Mouse (Mus musculus): ENCODE data around the gene Gm49721.
"Not testable (repeated sequence)": the region's sequence is repeated elsewhere in the genome, so short reads cannot be mapped to it uniquely, and the experiment has no call there.

Gm49721 gene

DNA sequence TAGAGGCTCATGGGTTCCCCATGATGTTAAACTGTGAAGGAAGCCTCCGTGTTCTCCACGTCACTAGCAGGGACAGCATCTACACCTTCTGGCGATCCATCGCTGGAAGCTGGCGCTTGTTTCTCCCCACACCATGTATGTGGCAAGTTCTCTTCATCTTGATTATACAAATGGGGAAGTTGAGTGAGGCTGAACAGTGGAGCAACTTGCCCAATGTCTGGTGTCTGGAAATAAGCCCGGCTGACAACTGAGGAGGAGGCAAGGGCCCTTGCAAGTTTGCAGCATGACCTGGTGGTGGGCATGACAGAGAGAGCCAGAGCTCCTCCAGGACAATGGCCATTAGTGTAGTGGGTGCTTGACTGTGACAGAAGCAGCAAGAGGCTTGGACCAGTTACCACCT lies 96.8 kb downstream of the Gm49721 start:
- not testable (repeated sequence) for DNase-seq (ENCODE audit: inconsistent ontology term)

DNA sequence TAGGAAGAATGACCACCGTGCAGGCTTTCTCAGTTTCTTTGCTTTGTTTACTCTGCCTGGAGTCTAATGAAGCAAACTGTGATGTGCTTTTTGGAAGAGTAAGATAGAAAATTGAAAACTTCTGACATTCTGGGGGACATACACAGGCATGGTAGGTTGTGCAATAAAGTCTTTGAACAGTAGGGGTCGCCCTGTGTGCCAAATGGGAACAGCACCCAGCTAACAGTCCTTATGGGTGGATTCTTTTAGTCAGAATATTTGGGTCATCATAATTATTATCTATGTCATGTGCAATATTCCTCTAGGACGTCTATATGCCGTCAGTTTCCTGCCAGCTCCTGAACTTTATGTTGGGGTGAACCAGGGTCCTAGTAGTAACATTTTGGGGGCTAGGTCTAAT lies 100.9 kb downstream of the Gm49721 start:
- DNase-seq (ENCODE audit: inconsistent ontology term) = not testable (repeated sequence)

DNA sequence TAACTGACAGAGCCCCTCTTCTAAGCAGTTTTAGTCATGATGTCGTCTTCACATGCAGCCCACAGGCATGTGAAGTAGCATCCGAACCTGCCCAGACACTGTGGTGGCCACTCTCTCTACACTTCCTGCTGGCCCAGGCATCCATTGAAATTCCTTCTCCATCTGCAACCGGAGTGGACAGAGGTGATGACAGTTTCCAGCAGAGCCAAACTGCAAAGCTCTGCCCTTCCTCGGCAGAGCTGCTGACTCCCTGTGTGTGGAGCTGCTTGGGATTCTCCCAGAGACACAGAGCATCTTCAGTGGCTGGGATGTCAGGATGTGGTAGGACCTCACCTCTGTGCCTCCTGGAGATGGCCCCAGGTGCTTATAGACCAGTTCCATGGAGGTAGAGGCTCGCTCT lies 105.8 kb downstream of the Gm49721 start:
- DNase-seq (ENCODE audit: inconsistent ontology term) = not testable (repeated sequence)

DNA sequence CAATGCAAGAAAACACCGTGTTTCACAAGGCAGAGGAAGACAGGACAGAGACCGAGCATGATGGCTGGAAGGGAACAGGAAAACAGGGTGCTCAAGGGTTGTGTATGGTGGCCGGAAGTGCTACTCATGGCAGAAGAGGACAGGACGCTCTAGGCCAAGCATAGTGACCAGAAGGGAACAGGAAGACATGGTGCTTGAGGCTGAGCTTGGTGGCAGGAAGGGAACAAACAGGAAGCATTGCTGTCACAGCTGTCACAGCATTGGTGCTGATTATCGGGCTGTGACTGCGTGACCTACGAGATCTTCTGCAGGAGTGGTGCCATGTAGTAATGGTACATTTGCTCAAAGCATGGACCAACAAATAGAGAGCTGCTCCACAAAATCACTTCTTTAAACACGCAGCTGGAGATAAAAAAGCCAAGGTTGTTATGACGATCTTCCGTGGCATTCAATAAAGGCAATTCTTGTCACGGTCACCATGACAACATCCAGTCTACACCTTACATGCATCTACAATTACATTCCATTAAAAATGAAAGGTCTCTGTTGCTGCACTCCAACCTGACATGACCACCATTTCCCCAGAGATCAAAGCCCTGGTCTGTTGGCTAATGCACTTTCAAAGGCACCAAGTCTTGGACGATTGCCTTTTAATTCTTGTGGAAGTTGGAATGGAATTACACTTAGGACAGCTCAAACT lies 106.9 kb downstream of the Gm49721 start:
- DNase-seq (ENCODE audit: inconsistent ontology term) = not testable (repeated sequence)

DNA sequence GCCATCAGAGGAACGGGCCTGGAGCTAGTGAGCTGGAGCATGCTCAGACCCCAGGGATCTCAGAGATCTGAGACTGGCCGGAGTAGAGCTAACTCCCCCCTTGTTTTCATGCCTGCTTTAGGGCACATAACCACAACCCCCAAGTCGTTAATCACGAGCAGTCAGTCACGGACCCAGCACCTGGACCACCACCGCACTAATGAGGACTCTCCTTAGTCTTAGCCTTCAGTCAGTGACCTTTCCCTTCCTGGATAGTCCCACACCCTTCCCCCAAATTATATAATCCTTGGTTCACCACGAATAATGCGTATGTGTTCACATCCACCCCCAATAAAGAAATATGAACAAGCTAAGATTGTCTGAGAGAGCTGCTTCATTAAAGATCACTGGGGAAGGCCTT lies 108.1 kb downstream of the Gm49721 start:
- not testable (repeated sequence) for DNase-seq (ENCODE audit: inconsistent ontology term)
